Mouse (Mus musculus) MEL (cell line): ENCODE results near the gene Gltp. TPM values are rescaled to one million over a fixed set of nuclear protein-coding genes. Genes with fewer than 3 reads are reported as not detected.

Source experiments
- DNase-seq: peaks from one replicate; pipeline ENCODE4 v3.0.0; 2011; ENCODE audit warnings: low read depth, low spot score
- H3K27ac ChIP-seq: 2 replicates; pipeline ENCODE4 v1.5.1; 2012; ENCODE audit warnings: low read depth, mild to moderate bottlenecking, control low read depth, low read length, moderate library complexity; ENCODE audit not compliant: control insufficient read depth
- H3K27me3 ChIP-seq, 2 experiments: fragments of 150-350 bp in 1 of 2; sonication (generic) in 1 of 2; 2 replicates each; pipeline ENCODE4 v1.6.1; 2012; ENCODE audit warnings: low read length in 2 of 2, mild to moderate bottlenecking in 2 of 2, improper control_type of control experiment in 1 of 2, moderate library complexity in 1 of 2; ENCODE audit not compliant: insufficient read depth in 2 of 2, control insufficient read depth in 1 of 2
- H3K36me3 ChIP-seq, 2 experiments: 2 replicates each; pipeline ENCODE4 v1.6.1; 2012 to 2014; ENCODE audit warnings: low read length in 2 of 2, improper control_type of control experiment in 1 of 2, inconsistent platforms in 1 of 2, mild to moderate bottlenecking in 1 of 2; ENCODE audit not compliant: insufficient read depth in 2 of 2, control insufficient read depth in 1 of 2
- H3K4me1 ChIP-seq, 2 experiments: fragments of 150-350 bp in 1 of 2; sonication (generic) in 1 of 2; 2 replicates each; pipeline ENCODE4 v1.6.1; 2012; ENCODE audit warnings: low read length in 2 of 2, improper control_type of control experiment in 1 of 2, mild to moderate bottlenecking in 1 of 2; ENCODE audit not compliant: insufficient read depth in 2 of 2, control insufficient read depth in 1 of 2
- H3K4me3 ChIP-seq, 2 experiments: fragments of 150-350 bp in 1 of 2; sonication (generic) in 1 of 2; 2 replicates each; pipeline ENCODE4 v1.5.1; 2012; ENCODE audit warnings: low read depth in 2 of 2, low read length in 2 of 2, mild to moderate bottlenecking in 2 of 2, moderate library complexity in 2 of 2, control low read depth in 1 of 2, improper control_type of control experiment in 1 of 2; ENCODE audit not compliant: control insufficient read depth in 1 of 2, insufficient read depth in 1 of 2
- H3K79me2 ChIP-seq: 2 replicates; pipeline ENCODE4 v1.6.1; 2012; ENCODE audit warnings: mild to moderate bottlenecking, low read length, moderate library complexity; ENCODE audit not compliant: control insufficient read depth, poor library complexity, insufficient read depth
- H3K9ac ChIP-seq: 2 replicates; pipeline ENCODE4 v1.6.1; 2012; ENCODE audit warnings: low read depth, mild to moderate bottlenecking, control low read depth, low read length, moderate library complexity; ENCODE audit not compliant: control insufficient read depth, poor library complexity, severe bottlenecking
- H3K9me3 ChIP-seq: fragments of 150-350 bp; sonication (generic); replicated peaks from 2 replicates; pipeline ENCODE4 v1.6.1; 2012; ENCODE audit warnings: mild to moderate bottlenecking, low read length, improper control_type of control experiment, moderate library complexity; ENCODE audit not compliant: insufficient read depth
- BHLHE40 ChIP-seq: IDR thresholded peaks from 2 replicates; pipeline ENCODE4 v1.6.1; 2012; ENCODE audit warnings: low read depth, mild to moderate bottlenecking, inconsistent platforms, low read length, improper control_type of control experiment, borderline replicate concordance
- CHD2 ChIP-seq: IDR thresholded peaks from 2 replicates; pipeline ENCODE4 v1.6.1; 2011; ENCODE audit warnings: low read length, improper control_type of control experiment
- CTCF ChIP-seq, 3 experiments: IDR thresholded peaks in 2 of 3; conservative IDR thresholded peaks in 1 of 3; 2 replicates each; pipeline ENCODE4 v1.5.1; 2011 to 2012; ENCODE audit warnings: low read length in 3 of 3, low read depth in 2 of 3, mild to moderate bottlenecking in 2 of 3, improper control_type of control experiment in 1 of 3, inconsistent platforms in 1 of 3, mixed read lengths in 1 of 3, moderate library complexity in 1 of 3; ENCODE audit not compliant: control insufficient read depth in 1 of 3, insufficient read depth in 1 of 3, poor library complexity in 1 of 3, severe bottlenecking in 1 of 3
- E2F4 ChIP-seq: IDR thresholded peaks from 2 replicates; pipeline ENCODE4 v1.6.1; 2011; ENCODE audit warnings: low read depth, low read length, improper control_type of control experiment, borderline replicate concordance
- ELF1 ChIP-seq: IDR thresholded peaks from 2 replicates; pipeline ENCODE4 v1.6.1; 2014; ENCODE audit warnings: low read depth, mild to moderate bottlenecking, inconsistent platforms, low read length, improper control_type of control experiment, moderate library complexity
- EP300 ChIP-seq, 2 experiments: IDR thresholded peaks; 2 replicates each; pipeline ENCODE4 v1.6.1; 2011; ENCODE audit warnings: improper control_type of control experiment in 2 of 2, low read length in 2 of 2, low read depth in 1 of 2, mild to moderate bottlenecking in 1 of 2
- HCFC1 ChIP-seq: IDR thresholded peaks from 2 replicates; pipeline ENCODE4 v1.6.1; 2012; ENCODE audit warnings: low read depth, mild to moderate bottlenecking, inconsistent platforms, low read length, improper control_type of control experiment, moderate library complexity
- JUND ChIP-seq: IDR thresholded peaks from 2 replicates; pipeline ENCODE4 v1.6.1; 2011; ENCODE audit warnings: low read depth, mild to moderate bottlenecking, improper control_type of control experiment, low read length
- KAT2A ChIP-seq: conservative IDR thresholded peaks from 2 replicates; pipeline ENCODE4 v1.6.1; 2012; ENCODE audit warnings: low read depth, low read length, improper control_type of control experiment, inconsistent platforms
- MAFK ChIP-seq: IDR thresholded peaks from 2 replicates; pipeline ENCODE4 v1.6.1; 2011; ENCODE audit warnings: low read depth, mild to moderate bottlenecking, low read length, improper control_type of control experiment, borderline replicate concordance
- MAX ChIP-seq: IDR thresholded peaks from 2 replicates; pipeline ENCODE4 v1.6.1; 2011; ENCODE audit warnings: low read length, improper control_type of control experiment
- MAZ ChIP-seq: IDR thresholded peaks from 2 replicates; pipeline ENCODE4 v1.6.1; 2012; ENCODE audit warnings: low read depth, mild to moderate bottlenecking, inconsistent platforms, low read length, improper control_type of control experiment
- MEF2A ChIP-seq: IDR thresholded peaks from 2 replicates; pipeline ENCODE4 v1.6.1; 2014; ENCODE audit warnings: low read depth, mild to moderate bottlenecking, inconsistent platforms, low read length, improper control_type of control experiment; ENCODE audit not compliant: poor library complexity, insufficient replicate concordance, severe bottlenecking; ENCODE audit errors: extremely low read depth
- NELFE ChIP-seq: IDR thresholded peaks from 2 replicates; pipeline ENCODE4 v1.6.1; 2011; ENCODE audit warnings: low read depth, low read length, improper control_type of control experiment
- NRF1 ChIP-seq: IDR thresholded peaks from 2 replicates; pipeline ENCODE4 v1.6.1; 2014; ENCODE audit warnings: low read depth, mild to moderate bottlenecking, inconsistent platforms, low read length, improper control_type of control experiment, moderate library complexity; ENCODE audit not compliant: poor library complexity, insufficient read depth, severe bottlenecking
- POLR2A ChIP-seq, 2 experiments: IDR thresholded peaks; 2 replicates each; pipeline ENCODE4 v1.6.1; 2011 to 2012; ENCODE audit warnings: low read length in 2 of 2, mild to moderate bottlenecking in 2 of 2, control low read depth in 1 of 2, improper control_type of control experiment in 1 of 2, low read depth in 1 of 2, moderate library complexity in 1 of 2; ENCODE audit not compliant: control insufficient read depth in 1 of 2, insufficient read depth in 1 of 2, poor library complexity in 1 of 2
- RAD21 ChIP-seq: IDR thresholded peaks from 2 replicates; pipeline ENCODE4 v1.6.1; 2011; ENCODE audit warnings: mild to moderate bottlenecking, low read depth, low read length, improper control_type of control experiment
- RCOR1 ChIP-seq: IDR thresholded peaks from 2 replicates; pipeline ENCODE4 v1.6.1; 2012; ENCODE audit warnings: low read depth, mild to moderate bottlenecking, inconsistent platforms, low read length, improper control_type of control experiment
- SIN3A ChIP-seq: IDR thresholded peaks from 2 replicates; pipeline ENCODE4 v1.6.1; 2012; ENCODE audit warnings: low read length, improper control_type of control experiment, inconsistent platforms
- SMC3 ChIP-seq: IDR thresholded peaks from 2 replicates; pipeline ENCODE4 v1.6.1; 2011; ENCODE audit warnings: low read depth, low read length, improper control_type of control experiment
- TAL1 ChIP-seq: IDR thresholded peaks from 2 replicates; pipeline ENCODE4 v1.6.1; 2012; ENCODE audit warnings: mild to moderate bottlenecking, inconsistent platforms, low read length, moderate library complexity, mixed read lengths
- TBP ChIP-seq: IDR thresholded peaks from 2 replicates; pipeline ENCODE4 v1.8.0; 2011; ENCODE audit warnings: low read depth, low read length, improper control_type of control experiment
- UBTF ChIP-seq: IDR thresholded peaks from 2 replicates; pipeline ENCODE4 v1.6.1; 2012; ENCODE audit warnings: low read depth, mild to moderate bottlenecking, inconsistent platforms, low read length, improper control_type of control experiment, moderate library complexity, borderline replicate concordance; ENCODE audit not compliant: insufficient read depth
- USF1 ChIP-seq: IDR thresholded peaks from 2 replicates; pipeline ENCODE4 v1.6.1; 2014; ENCODE audit warnings: low read depth, mild to moderate bottlenecking, inconsistent platforms, low read length, improper control_type of control experiment, moderate library complexity
- ZKSCAN1 ChIP-seq: IDR thresholded peaks from 2 replicates; pipeline ENCODE4 v1.6.1; 2012; ENCODE audit warnings: low read depth, mild to moderate bottlenecking, inconsistent platforms, low read length, improper control_type of control experiment, moderate library complexity
- ZNF384 ChIP-seq: IDR thresholded peaks from 2 replicates; pipeline ENCODE4 v1.6.1; 2012; ENCODE audit warnings: low read depth, mild to moderate bottlenecking, inconsistent platforms, low read length, improper control_type of control experiment
- polyA plus RNA-seq, 2 experiments: library from polyadenylated mRNA; stranded (reverse) in 1 of 2; unstranded in 1 of 2; fragments of >175 nt in 1 of 2; fragments of >200 nt in 1 of 2; gene quantifications; 2 replicates each; pipeline versions ENCODE4 v1.2.1 to v1.2.4; 2012; ENCODE audit warnings: low replicate concordance in 2 of 2, low read depth in 1 of 2; ENCODE audit not compliant: insufficient read length in 2 of 2, insufficient read depth in 1 of 2, missing spikeins in 1 of 2
- total RNA-seq: library from RNA; depleted of rRNA; stranded (reverse); fragments of 300-350 nt; gene quantifications from 2 replicates; pipeline ENCODE4 v1.2.3, GENCODE M21; 2012

Gltp gene
- total and polyA plus RNA-seq, 3 experiments, result 18.8 to 211 (median 67.2) TPM

- no peak overlapping the region for H3K4me3 ChIP-seq
- H3K9me3 ChIP-seq, result no peaks in the 10 kb centered on the region
- DNase-seq, result no peak
- H3K79me2 ChIP-seq, result no peaks in the 10 kb centered on the region
- TF ChIP-seq MAX (no peak), E2F4 (no peak), ZKSCAN1 (no peak), TAL1 (no peak), EP300 (IDR thresholded peaks at IDR 0.05; ENCODE audit: low read depth in 1 of 2, low read length in 2 of 2) (no peak), ZNF384 (no peak), MEF2A (no peak), SMC3 (no peak), KAT2A (no peak), JUND (no peak), RCOR1 (no peak)
- H3K27ac ChIP-seq, result no peak overlapping the region
- peaks cover 3% of the 10 kb centered on the region in 2 experiments; a peak in 2 of 4 replicates for H3K4me1 ChIP-seq
- H3K36me3 ChIP-seq, result 0 out of 4 replicates have a peak, but pooled peaks cover 0 to under 1% of the 10 kb centered on the region in 2 experiments
- no peak overlapping the region for H3K9ac ChIP-seq
- no peaks in the 10 kb centered on the region; a peak in 1 of 4 replicates for H3K27me3 ChIP-seq
These were observed 35.1 kb downstream of the Gltp start for GRCm38 (mm10) chr5:114655721-114656120.

GRCm38 (mm10) chr5:114653656-114654437, 36.9 kb downstream of the Gltp start:
- H3K36me3 ChIP-seq, result no peaks in the 10 kb centered on the region
- no peak overlapping the region for H3K9ac ChIP-seq
- no peaks in the 10 kb centered on the region for H3K4me1 ChIP-seq

More at GRCm38 (mm10) chr5:114653656-114654437, 36.9 kb downstream of the Gltp start:
- DNase-seq, result no peak
- Histone ChIP-seq H3K27me3 (no peaks in the 10 kb centered on the region; a peak in 1 of 4 replicates), H3K27ac (no peak overlapping the region), H3K79me2 (no peaks in the 10 kb centered on the region), H3K4me3 (no peak overlapping the region), H3K9me3 (no peaks in the 10 kb centered on the region)
- no peak for TF ChIP-seq POLR2A (IDR thresholded peaks at IDR 0.05; ENCODE audit: control insufficient read depth in 1 of 2, insufficient read depth in 1 of 2, low read depth in 1 of 2, low read length in 2 of 2, poor library complexity in 1 of 2)
- no peak for TF ChIP-seq TBP
- TF ChIP-seq KAT2A, result no peak
- TF ChIP-seq SIN3A, result no peak
- TF ChIP-seq RAD21, result no peak
- TF ChIP-seq HCFC1, result no peak
- no peak for TF ChIP-seq USF1
- TF ChIP-seq NELFE, result no peak
- TF ChIP-seq CTCF (IDR thresholded peaks at IDR 0.05 in 2 of 3, conservative IDR thresholded peaks at IDR 0.05 in 1 of 3; ENCODE audit: control insufficient read depth in 1 of 3, insufficient read depth in 1 of 3, low read depth in 2 of 3, low read length in 3 of 3, poor library complexity in 1 of 3, severe bottlenecking in 1 of 3), result no peak
- TF ChIP-seq CHD2, result no peak
- no peak for TF ChIP-seq E2F4
- no peak for TF ChIP-seq ZKSCAN1
- no peak for TF ChIP-seq BHLHE40
- no peak for TF ChIP-seq UBTF
- no peak for TF ChIP-seq MAFK
- no peak for TF ChIP-seq NRF1
- TF ChIP-seq ELF1, result no peak
- TF ChIP-seq MAZ, result no peak
